Mouse (Mus musculus): ENCODE data around the gene Pm20d2.

DNA sequence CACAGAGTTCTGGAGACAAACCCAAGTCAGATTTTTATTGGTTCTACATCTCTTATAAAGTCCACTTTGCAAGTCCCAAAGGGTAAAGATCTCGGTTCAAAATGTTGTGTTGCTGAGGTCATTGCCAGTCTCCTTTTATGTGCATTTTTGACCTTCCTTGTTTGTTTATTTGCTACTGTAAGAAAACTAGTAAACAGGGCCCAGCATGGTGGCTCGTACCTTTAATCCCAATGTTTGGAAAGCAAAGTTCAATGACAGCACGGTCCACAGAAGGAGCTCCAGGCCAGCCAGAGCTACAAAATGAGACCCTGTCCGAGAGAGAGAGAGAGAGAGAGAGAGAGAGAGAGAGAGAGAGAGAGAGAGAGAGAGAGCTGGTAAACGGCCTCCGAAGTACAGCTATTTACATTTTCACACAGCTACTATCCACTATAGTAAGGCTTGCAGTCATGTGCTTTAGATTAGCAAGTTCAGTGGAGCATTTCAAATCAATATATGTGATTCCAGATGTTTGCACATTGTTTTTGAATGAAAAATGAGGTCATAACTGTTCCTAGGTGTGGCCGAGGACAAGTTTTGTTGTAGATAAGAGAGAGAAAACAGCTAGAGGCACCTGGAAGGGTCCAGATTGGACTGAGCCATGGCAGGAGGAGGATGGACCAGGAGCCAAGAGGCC, 34.6 kb upstream of the Pm20d2 start:
- TF ChIP-seq POLR2A (IDR thresholded peaks at IDR 0.05; ENCODE audit: insufficient read depth, low read depth, low read length) (no peak), CTCF (IDR thresholded peaks at IDR 0.05; ENCODE audit: insufficient read depth, low read depth, low read length) (no peak)

All from olfactory bulb, adult 2 months (tissue).